10 mouse cellular contexts compared by ENCODE assay signal in the genomic region with DNA sequence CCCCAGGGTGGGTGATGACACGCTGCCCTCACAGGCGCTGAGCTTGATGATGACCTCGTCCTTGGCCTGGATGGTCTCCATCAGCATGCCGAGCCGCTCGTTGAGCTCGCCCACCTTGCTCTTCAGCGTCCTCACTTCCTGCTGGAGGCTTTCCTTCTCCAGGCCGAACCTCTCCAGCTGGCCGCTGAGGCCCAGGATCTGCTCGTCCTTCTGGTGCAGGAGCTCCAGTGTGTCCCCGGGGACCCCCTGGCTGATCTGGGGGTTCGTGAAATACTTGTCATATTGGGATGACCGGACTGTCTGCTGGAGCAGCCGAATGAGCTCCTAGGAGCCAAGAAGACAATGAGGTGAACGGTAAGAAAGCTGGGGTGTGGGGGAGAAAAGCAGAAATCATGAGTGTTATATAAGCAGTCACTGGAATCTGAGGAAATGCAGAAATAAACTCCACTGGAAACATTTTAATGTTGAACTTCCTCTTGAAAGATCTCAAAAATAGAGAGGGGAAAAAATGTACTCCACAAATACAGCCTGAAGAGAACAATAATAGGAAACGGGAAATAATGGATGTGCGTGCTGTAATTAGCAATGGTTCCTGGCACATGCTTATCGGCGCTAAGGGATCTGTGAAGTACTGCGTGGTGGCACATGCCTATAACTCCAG. TPM values are rescaled to one million over a fixed set of nuclear protein-coding genes. Genes with fewer than 3 reads are reported as not detected.
DNase-seq lines count a peak whose midpoint lies in the region; ATAC-seq and TF ChIP-seq lines count a peak whose summit lies in the region.
"Had no signal": no experiment of that assay in that cellular context is flagged by ENCODE, and none has a peak within 500 bp of the region (broad histone marks: within the 10 kb centered on the region; RNA-seq: fewer than 3 reads in every experiment).

No protein-coding gene starts in this region.

- no peaks in the 10 kb centered on the region for H3K27me3 ChIP-seq in spleen, adult 2 months (ENCODE audit: control insufficient read depth, insufficient read depth, low read length)
- no peaks in the 10 kb centered on the region for H3K27me3 ChIP-seq in liver, embryonic 16.5 days (ENCODE audit: control insufficient read depth, insufficient read depth, low read depth, low read length)

- no peak overlapping the region for H3K4me2 ChIP-seq in liver, embryonic 16.5 days (ENCODE audit: low read depth, low read length)

- no peak for ATAC-seq in liver, embryonic 16.5 days (ENCODE audit: low read depth)
- no peak for ATAC-seq in cerebellum, adult (ENCODE audit: insufficient number of reproducible peaks, low FRiP score, low TSS enrichment)

- DNase-seq in adrenal gland, adult 2 months = peak; percentile 13
- no peak for DNase-seq in adrenal gland, postnatal 25 days
- no peak for DNase-seq in spleen, adult 2 months (ENCODE audit: low read depth in 1 of 2, low spot score in 2 of 2)
- DNase-seq in spleen, adult 12 weeks (ENCODE audit: low spot score) = no peak
- DNase-seq in B cell, adult 2 months = no peak
- DNase-seq in ovary, postnatal 36 days (ENCODE audit: low spot score) = no peak
- DNase-seq: gastrocnemius, postnatal 25 days; thymus, postnatal 4 days had no signal

- WGBS in spleen, adult 2 months = 76% methylated on average over 21 of the region's 21 CpGs
- WGBS in liver, embryonic 16.5 days (ENCODE audit: insufficient replicate concordance) = 82% methylated on average over 21 of the region's 21 CpGs

- no peak for TF ChIP-seq POLR2A in spleen, adult 2 months (IDR thresholded peaks at IDR 0.05; ENCODE audit: low read depth, low read length)

- H3K36me3 ChIP-seq in spleen, adult 2 months (ENCODE audit: control insufficient read depth, insufficient read depth, low read length) = peaks cover 4% of the 10 kb centered on the region
- peaks cover 51% of the 10 kb centered on the region for H3K36me3 ChIP-seq in liver, embryonic 16.5 days (ENCODE audit: control insufficient read depth, insufficient read depth)

- no peak for TF ChIP-seq CTCF in spleen, adult 2 months (IDR thresholded peaks at IDR 0.05; ENCODE audit: extremely low read depth, insufficient read depth, insufficient read length, insufficient replicate concordance)

- no peak overlapping the region for H3K4me3 ChIP-seq in spleen, adult 2 months (ENCODE audit: extremely low read depth, insufficient read depth, insufficient read length)
- H3K4me3 ChIP-seq in liver, embryonic 16.5 days (ENCODE audit: low read depth, low read length) = no peak overlapping the region

- peak overlapping the region; percentile 15 for H3K27ac ChIP-seq in spleen, adult 2 months (ENCODE audit: insufficient read depth, low read length)
- peak overlapping the region; percentile 37; the same call in 1 of the 2 replicates for H3K27ac ChIP-seq in liver, embryonic 16.5 days (ENCODE audit: low read length)

- no peaks in the 10 kb centered on the region for H3K4me1 ChIP-seq in spleen, adult 2 months (ENCODE audit: control insufficient read depth, insufficient read depth, insufficient read length)
- H3K4me1 ChIP-seq in liver, embryonic 16.5 days (ENCODE audit: control insufficient read depth, low read depth, low read length) = peaks cover 8% of the 10 kb centered on the region; the same call in 1 of the 2 replicates

- no peaks in the 10 kb centered on the region for H3K9me3 ChIP-seq in liver, embryonic 16.5 days (replicated peaks; ENCODE audit: control insufficient read depth, low read length)

- no peak overlapping the region for H3K9ac ChIP-seq in liver, embryonic 16.5 days (ENCODE audit: low read depth, low read length)

RNA-seq across cellular contexts. Expression of gene Tbc1d2b, which starts 44.4 kb away (rescaled TPM):
- 10 to 100 TPM; 23.0 to 40.4 TPM for total RNA-seq in adrenal gland, adult 2 months (2021)
- polyA plus RNA-seq in adrenal gland, adult 2 months (2012; rRNA removed) = 20.8 and 22.7 TPM in 2 replicates
- total RNA-seq in adrenal gland, postnatal 25 days (2021) = 30.5 and 44.4 TPM in 2 replicates
- polyA plus RNA-seq in spleen, adult 2 months (2012; rRNA removed) = 26.4 and 27.8 TPM in 2 replicates
- 8.0 and 8.3 TPM in 2 replicates for polyA plus RNA-seq in liver, embryonic 16.5 days (2015; fragmentation: Nextera tagmentation; extraction: Ambion mirVana)
